Mouse (Mus musculus): Measurements from ENCODE around the gene Minos1. TPM values are rescaled to one million over a fixed set of nuclear protein-coding genes. Genes with fewer than 3 reads are reported as not detected.

The Minos1 gene
- total RNA-seq, 2 experiments from 2014 or later = 167 to 517 TPM

GRCm38 (mm10) chr4:139100326-139100725 lies 30.6 kb downstream of the Minos1 start:
- ATAC-seq (replicated peaks; ENCODE audit: poor library complexity) = no peak

GRCm38 (mm10) chr4:139096201-139096600 lies 34.7 kb downstream of the Minos1 start:
- no peak for ATAC-seq (replicated peaks; ENCODE audit: poor library complexity)

DNA sequence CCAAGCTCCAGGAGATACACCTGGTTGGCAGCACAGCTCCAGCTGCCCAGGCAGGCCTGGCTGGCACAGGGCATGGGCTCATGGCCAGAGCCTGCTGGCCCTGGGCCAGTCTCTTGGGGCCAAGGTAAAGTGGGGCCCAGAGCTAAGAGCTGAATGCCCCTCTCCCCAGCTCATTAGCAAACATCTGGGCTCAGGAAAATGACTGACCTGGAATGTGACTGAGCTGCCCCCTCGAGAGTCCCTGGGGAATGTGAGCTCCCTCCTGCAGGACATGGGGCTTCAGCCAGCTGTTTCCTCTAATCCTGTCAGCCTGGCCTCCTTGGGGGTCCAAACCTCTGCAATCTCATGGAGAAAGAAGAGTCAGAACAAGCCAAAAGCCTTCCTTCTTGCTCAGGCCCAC lies 35.5 kb downstream of the Minos1 start:
- ATAC-seq (replicated peaks; ENCODE audit: poor library complexity) = no peak

- no peak for ATAC-seq (replicated peaks; ENCODE audit: poor library complexity)
Observed at GRCm38 (mm10) chr4:139093196-139093530, 37.8 kb downstream of the Minos1 start.

DNA sequence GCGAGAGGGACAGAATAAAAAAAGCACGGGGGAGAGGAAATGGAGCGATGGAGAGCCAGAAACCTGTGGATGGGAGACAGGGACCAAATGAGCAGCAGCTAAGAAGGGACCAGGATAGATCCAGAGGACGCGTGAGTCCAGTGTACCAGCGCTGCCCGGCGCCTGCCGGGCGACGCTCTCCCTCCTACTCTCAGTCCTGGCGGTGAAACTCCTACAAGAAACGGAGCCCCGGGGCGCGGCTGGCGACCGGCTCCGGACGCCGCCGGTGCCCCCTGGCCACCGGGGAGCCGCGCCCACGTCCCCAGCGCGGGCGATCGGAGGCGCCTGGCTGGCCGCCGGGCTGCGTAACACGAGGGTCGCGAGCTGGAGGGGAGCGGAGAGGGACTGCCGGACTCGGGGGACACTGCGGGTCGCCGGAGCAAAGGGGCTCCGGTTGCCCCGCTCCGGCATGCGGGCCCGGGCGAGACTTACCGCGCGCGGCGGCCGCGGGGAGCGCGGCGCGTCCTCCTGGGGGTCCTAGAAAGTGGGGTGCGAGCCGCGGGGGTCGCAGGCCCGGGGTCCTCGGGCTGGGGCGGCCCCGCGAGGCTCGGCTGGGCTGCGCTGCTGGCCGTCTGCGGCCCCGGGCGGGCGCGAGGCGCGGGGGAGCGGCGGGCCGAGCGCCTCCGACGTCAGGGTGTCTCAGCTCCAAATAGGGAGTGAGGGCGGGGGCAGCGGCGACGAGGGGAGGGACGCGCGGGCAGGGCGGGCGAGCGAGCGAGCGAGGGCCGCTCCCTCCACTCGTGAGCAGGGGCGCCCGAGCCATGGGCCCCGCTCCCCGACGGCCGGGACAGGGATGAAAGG lies 38.3 kb downstream of the Minos1 start, which contains the start of gene Nbl1:
Gene Nbl1, minus strand, starts transcription at position 638 of the 840 bp plus-strand sequence.
- peak; percentile 32; the same call in 1 of the 2 replicates for ATAC-seq (replicated peaks; ENCODE audit: poor library complexity)

DNA sequence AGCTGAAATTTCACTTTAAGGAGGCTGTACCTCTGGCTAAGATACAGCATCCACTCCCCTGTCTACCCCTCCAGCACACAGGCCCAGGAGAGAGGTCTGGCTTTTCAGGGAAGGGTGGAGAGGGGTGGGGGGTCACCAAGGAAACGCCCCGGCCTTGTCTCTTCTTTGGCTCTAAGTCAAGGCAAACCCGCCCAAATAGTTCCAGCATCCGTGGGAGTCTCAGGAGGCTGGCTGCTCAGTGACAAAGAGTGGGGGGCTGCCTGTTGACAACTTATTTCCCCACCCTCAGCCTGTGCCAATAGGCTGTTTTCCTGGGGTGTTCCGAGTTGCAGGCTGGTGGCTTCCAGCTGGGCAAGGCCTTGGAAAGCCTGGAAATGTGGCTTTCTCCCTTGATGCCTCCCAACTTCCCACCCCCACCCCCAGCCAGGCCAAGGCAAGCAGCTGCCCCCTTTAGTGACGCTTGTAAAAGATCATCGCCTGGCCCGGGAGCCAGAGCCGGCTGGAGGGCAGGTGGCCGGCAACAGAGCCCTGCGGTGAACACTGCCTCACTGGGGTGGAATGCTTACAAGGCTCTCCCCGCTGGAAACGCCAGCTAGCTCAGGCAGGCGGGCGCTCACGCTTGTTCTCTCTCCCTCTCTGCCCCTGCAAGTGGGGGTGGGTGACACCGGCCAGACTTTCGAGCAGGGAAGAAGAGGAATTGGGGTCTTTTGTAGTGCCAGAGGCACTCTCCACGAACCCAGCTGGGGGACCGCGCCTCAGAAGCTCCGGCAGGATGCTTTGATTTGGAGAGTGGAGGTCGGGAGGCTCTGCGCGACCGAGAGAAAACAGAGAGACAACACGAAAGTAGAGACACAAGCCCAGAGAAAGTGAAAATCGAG lies 39.2 kb downstream of the Minos1 start:
- no peak; the same call in 1 of the 2 replicates for ATAC-seq (replicated peaks; ENCODE audit: poor library complexity)

GRCm38 (mm10) chr4:139091066-139091465 lies 39.8 kb downstream of the Minos1 start:
- no peak for ATAC-seq (replicated peaks; ENCODE audit: poor library complexity)

- ATAC-seq (replicated peaks; ENCODE audit: poor library complexity) = no peak
Observed at GRCm38 (mm10) chr4:139090303-139090940, 40.5 kb downstream of the Minos1 start.

DNA sequence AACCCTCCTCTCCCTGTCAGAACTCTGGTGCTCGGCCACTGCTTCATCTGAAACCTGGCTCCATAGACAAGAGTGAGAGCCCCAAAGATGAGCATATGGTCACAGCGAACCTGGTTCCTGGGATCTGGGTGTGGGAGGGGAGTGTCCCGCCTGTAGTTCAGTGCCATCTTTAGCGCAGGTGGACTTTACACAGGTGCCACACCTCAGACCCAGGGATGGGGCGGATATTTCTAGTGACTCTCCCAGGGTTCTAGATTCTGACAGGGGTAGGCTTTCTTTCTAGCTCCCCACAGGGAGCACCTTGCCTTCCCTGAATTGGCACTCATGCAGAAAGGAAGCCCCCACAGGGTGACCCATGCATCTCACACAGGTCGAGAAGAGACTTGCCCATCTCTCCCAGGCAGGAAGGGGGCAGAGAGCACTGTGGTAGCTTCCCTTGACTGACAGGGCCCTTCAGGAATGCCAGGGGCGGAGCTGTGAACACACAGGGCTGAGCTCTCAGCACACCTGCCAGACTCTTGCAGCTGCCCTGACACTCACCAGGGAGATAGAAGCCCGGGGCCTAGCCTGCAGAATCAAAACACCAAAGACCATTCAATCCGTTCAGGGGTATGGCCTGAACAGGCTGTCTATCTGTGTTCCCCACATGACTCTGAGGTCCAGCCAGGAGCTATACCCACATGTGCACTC lies 41.8 kb downstream of the Minos1 start:
- ATAC-seq (replicated peaks; ENCODE audit: poor library complexity) = no peak

DNA sequence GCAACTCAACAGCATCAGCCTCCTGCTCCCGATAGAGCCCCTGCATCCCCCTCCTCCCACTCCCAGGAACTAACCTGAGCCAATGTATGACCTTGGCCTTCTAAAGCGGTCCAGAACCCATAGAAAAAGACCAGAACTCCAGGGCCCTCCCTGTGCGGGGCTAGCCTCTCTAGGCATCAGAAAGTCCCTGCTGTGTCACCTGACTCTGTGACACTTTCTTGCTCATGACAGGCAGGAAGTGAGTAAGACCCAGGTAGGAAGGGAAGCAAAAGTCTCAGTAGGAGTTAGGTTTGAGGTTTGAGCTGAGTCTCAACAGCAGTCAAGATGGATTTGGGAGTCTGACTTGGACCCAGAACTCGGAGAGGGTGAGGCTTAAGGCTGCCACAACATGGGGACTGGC lies 43.9 kb downstream of the Minos1 start:
- ATAC-seq (replicated peaks; ENCODE audit: poor library complexity) = no peak

DNA sequence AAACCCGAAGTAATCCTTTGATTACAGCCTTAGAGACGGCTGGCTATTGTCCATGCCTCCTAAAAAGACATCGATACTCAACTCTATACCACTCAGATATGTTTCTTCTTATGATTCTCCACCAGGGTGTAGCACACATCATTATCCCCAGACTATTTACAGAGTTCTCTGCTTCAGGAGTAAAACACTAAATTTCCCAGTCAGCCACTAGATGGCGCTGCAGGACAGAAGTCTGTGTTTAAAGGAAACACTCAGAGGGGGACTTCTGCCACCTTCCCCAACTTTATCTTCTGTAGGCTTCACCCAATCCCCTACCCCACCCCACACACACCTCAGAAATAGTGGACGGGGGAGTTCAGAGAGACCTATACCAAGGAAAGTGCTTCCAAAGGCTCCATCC lies 44.9 kb downstream of the Minos1 start:
- peak; percentile 82 for ATAC-seq (replicated peaks; ENCODE audit: poor library complexity)

DNA sequence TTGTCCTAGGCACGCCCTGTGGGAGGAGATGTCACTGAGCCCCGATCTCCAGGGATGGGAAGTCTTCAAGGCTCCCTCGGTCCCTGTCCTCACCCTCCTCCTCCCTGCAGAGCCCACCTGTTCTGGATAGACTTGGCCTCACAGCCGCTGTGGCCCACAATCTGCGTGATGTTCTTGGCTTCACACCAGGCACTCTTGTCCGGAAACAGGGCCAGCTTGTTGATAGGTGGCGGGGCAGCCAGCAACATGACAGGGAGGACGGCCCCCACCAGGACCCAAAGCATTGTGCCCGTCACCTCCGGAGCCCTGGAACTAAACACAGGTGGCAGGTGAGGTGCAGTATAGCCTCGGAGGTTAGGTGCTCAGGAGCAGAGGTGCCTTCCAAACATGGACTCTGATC lies 45.6 kb downstream of the Minos1 start:
- no peak for ATAC-seq (replicated peaks; ENCODE audit: poor library complexity)

- no peak for ATAC-seq (replicated peaks; ENCODE audit: poor library complexity)
Observed at GRCm38 (mm10) chr4:139082790-139083564, 47.9 kb downstream of the Minos1 start.

GRCm38 (mm10) chr4:139081270-139081931 lies 49.5 kb downstream of the Minos1 start:
- ATAC-seq (replicated peaks; ENCODE audit: poor library complexity) = no peak

DNA sequence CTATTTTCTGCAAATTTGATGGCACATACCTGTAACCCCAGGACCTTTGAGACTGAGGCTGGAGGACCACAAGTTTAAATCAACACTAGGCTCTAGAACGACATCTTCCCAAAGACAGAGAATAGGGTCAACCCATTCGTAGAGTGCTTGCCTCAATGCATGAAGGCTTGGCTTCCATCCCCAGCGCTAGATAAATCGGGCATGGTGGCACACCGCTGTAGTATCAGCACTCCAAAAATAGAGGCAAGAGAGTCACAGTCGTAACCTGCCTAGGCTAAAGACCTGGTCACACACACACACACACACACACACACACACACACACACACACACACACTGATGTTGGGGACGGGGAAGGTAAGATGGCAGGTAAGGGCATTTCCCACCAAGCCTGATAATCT lies 50.7 kb downstream of the Minos1 start:
- ATAC-seq (replicated peaks; ENCODE audit: poor library complexity) = no peak

GRCm38 (mm10) chr4:139079439-139079838 lies 51.5 kb downstream of the Minos1 start:
- no peak for ATAC-seq (replicated peaks; ENCODE audit: poor library complexity)

- peak; percentile 63 for ATAC-seq (replicated peaks; ENCODE audit: poor library complexity)
Observed at GRCm38 (mm10) chr4:139078726-139079125, 52.2 kb downstream of the Minos1 start.

- peak; percentile 79 for ATAC-seq (replicated peaks; ENCODE audit: poor library complexity)
Observed at GRCm38 (mm10) chr4:139078313-139078712, 52.6 kb downstream of the Minos1 start.

GRCm38 (mm10) chr4:139075915-139076314 lies 55.0 kb downstream of the Minos1 start:
- ATAC-seq (replicated peaks; ENCODE audit: poor library complexity) = no peak
